Mouse (Mus musculus) Patski (cell line): ENCODE measurements around the gene Csf1. TPM values are rescaled to one million over a fixed set of nuclear protein-coding genes. Genes with fewer than 3 reads are reported as not detected.

ENCODE experiments used
- ATAC-seq: fragments of 100-300 bp; one replicate; pipeline ENCODE4 v1.8.0; 2021
- CTCF ChIA-PET: fragments of 350-600 bp; sonication (Branson Sonifier 250); formaldehyde crosslinking; loops from one replicate; lab custom pipeline; 2022; ENCODE audit warnings: inconsistent platforms; lab: Charles Lee
- POLR2A ChIA-PET: fragments of 350-600 bp; sonication (Branson Sonifier 250); formaldehyde crosslinking; loops from one replicate; lab custom pipeline; 2022; ENCODE audit warnings: antibody characterized with exemption, inconsistent platforms; lab: Charles Lee
- DNase-seq: peaks from one replicate; pipeline ENCODE4 v3.0.0-alpha.2; 2011; ENCODE audit warnings: low read depth, low spot score
- H3K27me3 ChIP-seq: fragments of 371-371 bp; one replicate; pipeline ENCODE4 v1.5.1; 2021
- CTCF ChIP-seq: fragments of 100-300 bp; IDR thresholded peaks from one replicate; pipeline ENCODE4 v1.5.1; 2021
- in situ Hi-C: fragments of 300-500 bp; cut with MboI; formaldehyde crosslinking; loops from 3 replicates; pipeline ENCODE4 v1.11.1; 2018; ENCODE audit warnings: low pct_unique_long_range_greater_than_20kb, mixed read lengths
- polyA plus RNA-seq: library from polyadenylated mRNA; unstranded; gene quantifications from one replicate; pipeline ENCODE4 v1.2.3, GENCODE M21; 2021

Gene Csf1
- polyA plus RNA-seq, 1 experiment from 2014 or later = 414 TPM

- no peak for DNase-seq
- POLR2A ChIA-PET = interaction anchor here (1.0 to 1.6 kb wide), 4 partner anchors 8 to 20 kb away, joined by 3 to 4 read pairs (median 3); partner anchors contain the start of gene Csf1
- CTCF ChIA-PET = interaction anchor here (1.4 to 2.2 kb wide), 5 partner anchors 8 to 29 kb away, joined by 3 to 9 read pairs (median 3); no protein-coding TSS in a partner anchor
- H3K27me3 ChIP-seq = no peaks in the 10 kb centered on the region
- in situ Hi-C loops = no loop called here
- ATAC-seq = no peak
- TF ChIP-seq CTCF = no peak
Observed at GRCm38 (mm10) chr3:107768104-107768989, 8.1 kb upstream of the Csf1 start.

- ATAC-seq = no peak
- ChIA-PET CTCF (interaction anchor here (0.6 to 2.2 kb wide), 9 partner anchors 10 to 27 kb away, joined by 3 to 9 read pairs (median 3); no protein-coding TSS in a partner anchor), POLR2A (interaction anchor here (0.6 to 1.6 kb wide), 5 partner anchors 9 to 41 kb away, joined by 3 to 5 read pairs (median 3); no protein-coding TSS in a partner anchor)
- DNase-seq = no peak
- TF ChIP-seq CTCF = no peak
- in situ Hi-C loops = no loop called here
- no peaks in the 10 kb centered on the region for H3K27me3 ChIP-seq
Observed at GRCm38 (mm10) chr3:107766804-107767203, 6.5 kb upstream of the Csf1 start.

- no peaks in the 10 kb centered on the region for H3K27me3 ChIP-seq
- no peak for ATAC-seq
- CTCF ChIA-PET = interaction anchor here (0.6 to 2.2 kb wide), 8 partner anchors 8 to 28 kb away, joined by 3 to 9 read pairs (median 4); no protein-coding TSS in a partner anchor
- DNase-seq = no peak
- TF ChIP-seq CTCF = no peak
- POLR2A ChIA-PET = interaction anchor here (0.8 to 1.2 kb wide), 3 partner anchors 9 to 36 kb away, joined by 3 read pairs; no protein-coding TSS in a partner anchor
- in situ Hi-C loops = no loop called here
Observed at GRCm38 (mm10) chr3:107765979-107766378, 5.7 kb upstream of the Csf1 start.

- ATAC-seq (no peak), DNase-seq (no peak)
- TF ChIP-seq CTCF = no peak
- ChIA-PET POLR2A (interaction anchor here (1.5 kb wide), 1 partner anchor 45 kb away, joined by 3 read pairs; no protein-coding TSS in a partner anchor), CTCF (interaction anchor here (0.9 to 2.3 kb wide), 2 partner anchors 10 to 70 kb away, joined by 3 to 7 read pairs; no protein-coding TSS in a partner anchor)
- no peaks in the 10 kb centered on the region for H3K27me3 ChIP-seq
- in situ Hi-C loops = no loop called here
Observed at GRCm38 (mm10) chr3:107763552-107763951, 3.3 kb upstream of the Csf1 start.

GRCm38 (mm10) chr3:107761446-107761845 lies 1.2 kb upstream of the Csf1 start:
- no peak for TF ChIP-seq CTCF
- ATAC-seq (no peak), DNase-seq (no peak)
- POLR2A ChIA-PET = interaction anchor here (0.8 to 5.1 kb wide), 3 partner anchors 13 to 64 kb away, joined by 3 to 38 read pairs (median 30); no protein-coding TSS in a partner anchor
- no peaks in the 10 kb centered on the region for H3K27me3 ChIP-seq
- CTCF ChIA-PET = interaction anchor here (1.1 to 2.0 kb wide), 2 partner anchors 32 to 35 kb away, joined by 3 to 11 read pairs; no protein-coding TSS in a partner anchor
- in situ Hi-C loops = no loop called here

GRCm38 (mm10) chr3:107760771-107761170 lies 502 bp upstream of the Csf1 start:
- no peak for TF ChIP-seq CTCF
- in situ Hi-C loops = no loop called here
- no peak for DNase-seq
- POLR2A ChIA-PET = interaction anchor here (0.9 to 5.1 kb wide), 14 partner anchors 8 to 89 kb away, joined by 3 to 38 read pairs (median 8); no protein-coding TSS in a partner anchor
- no peak for ATAC-seq
- CTCF ChIA-PET = interaction anchor here (1.1 to 2.4 kb wide), 12 partner anchors 13 to 190 kb away, joined by 3 to 13 read pairs (median 4); no protein-coding TSS in a partner anchor
- H3K27me3 ChIP-seq = no peaks in the 10 kb centered on the region

- DNase-seq (no peak), ATAC-seq (no peak)
- POLR2A ChIA-PET = interaction anchor here (0.6 to 5.1 kb wide), 19 partner anchors 12 to 165 kb away, joined by 3 to 38 read pairs (median 6); no protein-coding TSS in a partner anchor
- in situ Hi-C loops = loop anchor here (5.0 to 10.0 kb wide), 2 partner anchors 104 to 194 kb away; no protein-coding TSS in a partner anchor
- CTCF ChIA-PET = interaction anchor here (1.0 to 2.4 kb wide), 6 partner anchors 15 to 105 kb away, joined by 3 to 13 read pairs (median 5); partner anchors contain the start of gene Ahcyl1
- H3K27me3 ChIP-seq = no peaks in the 10 kb centered on the region
- no peak for TF ChIP-seq CTCF
Observed at GRCm38 (mm10) chr3:107758638-107759037, 1.6 kb downstream of the Csf1 start.

- ChIA-PET CTCF (interaction anchor here (1.5 to 2.0 kb wide), 2 partner anchors 30 to 61 kb away, joined by 5 to 6 read pairs; partner anchors contain the start of gene Ahcyl1), POLR2A (interaction anchor here (1.0 to 5.1 kb wide), 8 partner anchors 16 to 166 kb away, joined by 3 to 38 read pairs (median 9); no protein-coding TSS in a partner anchor)
- in situ Hi-C loops = loop anchor here (5.0 to 10.0 kb wide), 2 partner anchors 104 to 193 kb away; no protein-coding TSS in a partner anchor
- ATAC-seq (no peak), DNase-seq (no peak)
- no peak for TF ChIP-seq CTCF
- no peaks in the 10 kb centered on the region for H3K27me3 ChIP-seq
Observed at GRCm38 (mm10) chr3:107758176-107758575, 2.1 kb downstream of the Csf1 start.

- no peaks in the 10 kb centered on the region for H3K27me3 ChIP-seq
- ATAC-seq (no peak), DNase-seq (no peak)
- in situ Hi-C loops = loop anchor here (5.0 to 10.0 kb wide), 2 partner anchors 105 to 193 kb away; no protein-coding TSS in a partner anchor
- CTCF ChIA-PET = interaction anchor here (1.0 to 2.0 kb wide), 5 partner anchors 30 to 106 kb away, joined by 3 to 7 read pairs (median 5); partner anchors contain the start of gene Ahcyl1
- POLR2A ChIA-PET = interaction anchor here (0.7 to 5.1 kb wide), 13 partner anchors 8 to 106 kb away, joined by 3 to 38 read pairs (median 3); partner anchors contain the start of gene Ahcyl1
- TF ChIP-seq CTCF = no peak
Observed at GRCm38 (mm10) chr3:107757365-107758129, 2.7 kb downstream of the Csf1 start.
